ENCODE assay signal across 28 mouse cellular contexts in the genomic region with DNA sequence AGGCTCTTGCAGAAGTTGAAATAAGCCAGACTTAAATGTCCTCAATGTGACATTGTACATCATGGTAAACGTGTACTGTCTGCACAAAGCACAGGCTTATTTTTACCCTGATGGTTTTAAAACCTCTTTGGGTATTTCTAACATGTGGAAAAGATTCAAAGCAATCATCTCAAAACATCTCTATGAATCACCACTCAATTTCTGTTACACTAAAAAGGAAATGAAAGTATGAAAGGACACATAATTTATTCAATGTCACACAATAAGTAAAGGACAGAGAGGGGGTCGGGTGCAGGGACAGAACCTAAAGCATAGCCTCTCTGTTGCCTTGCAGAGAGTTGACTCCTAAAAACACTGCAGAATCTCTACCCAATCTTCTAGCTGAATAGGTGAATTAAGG.
DNase-seq lines count a peak whose midpoint lies in the region; ATAC-seq and TF ChIP-seq lines count a peak whose summit lies in the region.
"Had no signal": no experiment of that assay in that cellular context is flagged by ENCODE, and none has a peak within 500 bp of the region (broad histone marks: within the 10 kb centered on the region; RNA-seq: fewer than 3 reads in every experiment).

No protein-coding gene starts in this region.

- H3K9ac ChIP-seq in CH12.LX (ENCODE audit: insufficient read depth, low read depth), result no peak overlapping the region
- H3K9ac ChIP-seq in lung, postnatal 0 days (replicated peaks; ENCODE audit: low read depth), result no peak overlapping the region
- no peak overlapping the region for H3K9ac ChIP-seq in liver, postnatal 0 days (replicated peaks)
- H3K9ac ChIP-seq: embryonic facial prominence, embryonic 13.5 days; embryonic facial prominence, embryonic 15.5 days; forebrain, embryonic 12.5 days had no signal

- in situ Hi-C loops in CH12.LX (cut with MboI; ENCODE audit: low pct_ligation_motif_present, low pct_unique_long_range_greater_than_20kb, low sequenced_read_pairs), result no loop called here

- dilution Hi-C loops in CH12.LX (cut with MboI; ENCODE audit: extremely low pct_ligation_motif_present, extremely low pct_unique_long_range_greater_than_20kb, low sequenced_read_pairs), result no loop called here

- H3K4me2 ChIP-seq in CH12.LX (ENCODE audit: insufficient read depth, low read depth, poor library complexity, severe bottlenecking), result no peak overlapping the region
- no peak overlapping the region for H3K4me2 ChIP-seq in lung, postnatal 0 days (replicated peaks; ENCODE audit: low read depth, low read length)
- H3K4me2 ChIP-seq in liver, postnatal 0 days (ENCODE audit: low read depth, low read length), result no peak overlapping the region
- H3K4me2 ChIP-seq: embryonic facial prominence, embryonic 13.5 days; embryonic facial prominence, embryonic 15.5 days; forebrain, embryonic 12.5 days had no signal

- H3K27ac ChIP-seq in CH12.LX (ENCODE audit: insufficient read depth, low read depth), result no peak overlapping the region
- no peak overlapping the region for H3K27ac ChIP-seq in lung, postnatal 0 days (ENCODE audit: low read length)
- H3K27ac ChIP-seq in liver, postnatal 0 days (ENCODE audit: low read depth), result no peak overlapping the region
- H3K27ac ChIP-seq: embryonic facial prominence, embryonic 13.5 days; embryonic facial prominence, embryonic 15.5 days; forebrain, embryonic 10.5 days; forebrain, embryonic 12.5 days had no signal

- no peak for TF ChIP-seq CTCF in CH12.LX (conservative IDR thresholded peaks at IDR 0.05 in 1 of 2, IDR thresholded peaks at IDR 0.05 in 1 of 2; ENCODE audit: low read depth in 2 of 2, low read length in 2 of 2)
- no peak for TF ChIP-seq CTCF in lung, postnatal 0 days (IDR thresholded peaks at IDR 0.05)
- no peak for TF ChIP-seq CTCF in liver, postnatal 0 days (IDR thresholded peaks at IDR 0.05; ENCODE audit: low read depth)

- peak; percentile 60 for ATAC-seq in megakaryocyte, adult 5-6 weeks (ENCODE audit: poor library complexity, severe bottlenecking)
- no peak for ATAC-seq in lung, postnatal 0 days
- no peak for ATAC-seq in liver, postnatal 0 days
- ATAC-seq: CD4-positive, CD25-positive, alpha-beta regulatory T cell, adult 4 months; forebrain, embryonic 14.5 days; forebrain, embryonic 16.5 days; Patski had no signal

- H3K27me3 ChIP-seq in CH12.LX (replicated peaks), result no peaks in the 10 kb centered on the region
- no peaks in the 10 kb centered on the region for H3K27me3 ChIP-seq in lung, postnatal 0 days (replicated peaks; ENCODE audit: insufficient read depth, low read length)
- H3K27me3 ChIP-seq in liver, postnatal 0 days (ENCODE audit: insufficient read depth, low read length), result no peaks in the 10 kb centered on the region
- H3K27me3 ChIP-seq: embryonic facial prominence, embryonic 15.5 days; forebrain, embryonic 12.5 days; Patski had no signal

- no peaks in the 10 kb centered on the region for H3K9me3 ChIP-seq in CH12.LX (replicated peaks; ENCODE audit: low read length)
- no peaks in the 10 kb centered on the region for H3K9me3 ChIP-seq in lung, postnatal 0 days (ENCODE audit: low read length)
- no peaks in the 10 kb centered on the region for H3K9me3 ChIP-seq in liver, postnatal 0 days (ENCODE audit: low read length)
- H3K9me3 ChIP-seq: embryonic facial prominence, embryonic 13.5 days; embryonic facial prominence, embryonic 15.5 days; forebrain, embryonic 10.5 days; forebrain, embryonic 12.5 days; G1E had no signal

- H3K4me1 ChIP-seq in CH12.LX (ENCODE audit: control insufficient read depth in 1 of 2, insufficient read depth in 2 of 2), result peaks cover 0 to 54% of the 10 kb centered on the region in 2 experiments; a peak in 2 of 4 replicates
- H3K4me1 ChIP-seq in lung, postnatal 0 days (ENCODE audit: insufficient read depth, low read depth, low read length), result no peaks in the 10 kb centered on the region
- no peaks in the 10 kb centered on the region for H3K4me1 ChIP-seq in liver, postnatal 0 days (ENCODE audit: insufficient read depth)
- H3K4me1 ChIP-seq: forebrain, embryonic 12.5 days had no signal

- peak; percentile 58 for TF ChIP-seq EP300 in CH12.LX (IDR thresholded peaks at IDR 0.05; ENCODE audit: low read length)
- no peak for TF ChIP-seq EP300 in lung, postnatal 0 days (IDR thresholded peaks at IDR 0.05)
- TF ChIP-seq EP300 in liver, postnatal 0 days (IDR thresholded peaks at IDR 0.05; ENCODE audit: low read depth), result no peak

- no peak for TF ChIP-seq POLR2A in CH12.LX (IDR thresholded peaks at IDR 0.05; ENCODE audit: low read depth, low read length)

- TF ChIP-seq RAD21 in CH12.LX (IDR thresholded peaks at IDR 0.05; ENCODE audit: low read depth, low read length), result no peak

- WGBS in lung, postnatal 0 days, result 52% methylated on average over 2 of the region's 2 CpGs
- 53% methylated on average over 2 of the region's 2 CpGs for WGBS in liver, postnatal 0 days (ENCODE audit: insufficient replicate concordance)

- H3K4me3 ChIP-seq in CH12.LX (replicated peaks in 1 of 3; ENCODE audit: low read depth in 2 of 3, low read length in 2 of 3, poor library complexity in 1 of 3), result no peak overlapping the region
- no peak overlapping the region for H3K4me3 ChIP-seq in lung, postnatal 0 days (ENCODE audit: low read depth, low read length)
- H3K4me3 ChIP-seq in liver, postnatal 0 days (ENCODE audit: low read depth, low read length), result no peak overlapping the region
- H3K4me3 ChIP-seq: embryonic facial prominence, embryonic 13.5 days; embryonic facial prominence, embryonic 15.5 days; erythroblast, embryonic 14.5 days; forebrain, embryonic 10.5 days; forebrain, embryonic 12.5 days had no signal

- peak; percentile 45 for DNase-seq in CH12.LX (ENCODE audit: extremely low read depth)
- peak; percentile 17 for DNase-seq in R1 (ENCODE audit: low read depth, low spot score)
- DNase-seq in gastrocnemius, adult 8-10 months (ENCODE audit: low spot score in 2 of 2), result no peak
- no peak for DNase-seq in lung, postnatal 0 days (ENCODE audit: low spot score)
- DNase-seq in ovary, postnatal 10 days (ENCODE audit: low spot score), result no peak
- DNase-seq in liver, postnatal 0 days, result no peak
- DNase-seq: adrenal gland, adult 2 months; adrenal gland, postnatal 10 days; adrenal gland, postnatal 25 days; B cell, adult 2 months; cerebellum, adult 11 months; cerebellum, adult 18-20 months; cerebellum, adult 8-10 months; cerebellum, adult 9-11 months; cerebellum, postnatal 14 days; cerebellum, postnatal 36 days; embryo, embryonic 11 days had no signal

- H3K79me2 ChIP-seq in CH12.LX (replicated peaks; ENCODE audit: control insufficient read depth, extremely low read depth, insufficient read depth, poor library complexity, severe bottlenecking), result no peaks in the 10 kb centered on the region

- no peaks in the 10 kb centered on the region for H3K36me3 ChIP-seq in CH12.LX (replicated peaks in 1 of 2; ENCODE audit: control insufficient read depth in 1 of 2, insufficient read depth in 1 of 2, low read length in 1 of 2)
- H3K36me3 ChIP-seq in lung, postnatal 0 days (ENCODE audit: insufficient read depth, low read length), result no peaks in the 10 kb centered on the region
- no peaks in the 10 kb centered on the region for H3K36me3 ChIP-seq in liver, postnatal 0 days (replicated peaks; ENCODE audit: insufficient read depth, low read length)
- H3K36me3 ChIP-seq: embryonic facial prominence, embryonic 13.5 days; embryonic facial prominence, embryonic 15.5 days; forebrain, embryonic 10.5 days; forebrain, embryonic 12.5 days; G1E had no signal

TF ChIP-seq in CH12.LX, 34 proteins besides CTCF, POLR2A, EP300 and RAD21:
- TF ChIP-seq TCF12 (IDR thresholded peaks at IDR 0.05; ENCODE audit: low read depth, low read length) (no peak), MXI1 (IDR thresholded peaks at IDR 0.05; ENCODE audit: low read depth, low read length) (no peak), IRF4 (IDR thresholded peaks at IDR 0.05; ENCODE audit: low read depth, low read length) (peak; percentile 77), MEF2A (IDR thresholded peaks at IDR 0.05; ENCODE audit: borderline replicate concordance, low read depth, low read length) (peak; percentile 76; the same call in 1 of the 2 replicates), USF1 (IDR thresholded peaks at IDR 0.05; ENCODE audit: low read depth, low read length) (no peak)

Comparison
In these comparisons a context has a peak if more than half of its experiments do, and no peak if none do; other contexts are left out.
1. DNase-seq: peak in CH12.LX (single experiment) and R1 (single experiment); none in gastrocnemius, adult 8-10 months (0 of 2), lung, postnatal 0 days (single experiment), ovary, postnatal 10 days (single experiment) and liver, postnatal 0 days (single experiment).